Mouse (Mus musculus): Measurements from ENCODE around the gene Cwc27. TPM values are rescaled to one million over a fixed set of nuclear protein-coding genes. Genes with fewer than 3 reads are reported as not detected.

Cwc27 gene
- polyA plus RNA-seq (2014; fragmentation: Nextera tagmentation; extraction: Ambion mirVana): 19.2 and 24.1 TPM in 2 replicates

DNA sequence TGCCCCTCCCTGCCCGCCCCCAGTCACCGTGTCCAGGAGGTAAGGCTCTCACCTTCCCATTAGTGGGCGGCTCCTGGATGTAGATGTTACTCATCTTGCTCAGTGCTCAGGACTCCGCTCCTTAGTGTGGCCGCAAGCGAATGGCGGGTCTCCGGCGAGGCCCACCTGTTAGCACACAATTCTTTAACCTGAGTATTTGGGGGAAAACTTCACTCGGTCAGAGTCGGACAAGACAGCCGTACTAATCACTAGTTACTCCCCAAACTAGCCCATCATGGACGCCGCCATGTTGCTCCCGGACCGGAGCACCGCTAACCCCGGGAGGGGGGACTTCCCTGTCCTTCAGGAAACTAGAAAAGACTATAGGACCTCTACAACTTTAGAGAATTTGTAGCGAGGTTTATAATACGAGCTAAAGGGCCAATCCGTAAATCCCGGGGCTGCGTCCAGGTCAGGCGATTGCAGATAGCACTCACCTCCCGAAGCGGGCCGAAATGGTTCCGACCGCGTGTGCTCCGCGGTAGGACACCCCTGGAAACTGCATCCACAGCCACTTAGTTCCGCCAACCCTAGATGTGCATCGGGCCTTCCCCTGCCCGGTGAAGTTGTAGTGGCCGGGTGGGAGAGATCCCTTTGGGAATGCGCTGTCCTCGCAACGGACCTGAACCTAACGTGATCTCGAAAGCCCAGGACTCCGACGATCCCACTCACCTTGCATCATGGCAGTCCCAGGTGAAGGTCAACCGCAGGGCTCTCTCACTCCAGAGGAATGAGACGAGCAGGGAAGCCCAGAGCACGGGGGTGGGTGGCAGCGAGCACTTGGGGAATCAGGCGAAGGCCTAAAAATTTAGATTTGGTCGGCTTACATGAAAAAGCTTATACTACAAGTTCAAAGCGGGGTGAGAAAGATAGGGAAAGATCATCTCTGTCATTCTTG, at the start of gene Cwc27:
Gene Cwc27, minus strand, starts transcription at position 508 of the 937 bp plus-strand sequence.
- ATAC-seq (replicated peaks; ENCODE audit: insufficient number of reproducible peaks, low FRiP score, low TSS enrichment): peak; percentile 90
- Histone ChIP-seq H3K9me3 (replicated peaks; ENCODE audit: control insufficient read depth, low read length) (no peaks in the 10 kb centered on the region), H3K4me2 (peak within 1 kb of the TSS; percentile 60), H3K27me3 (ENCODE audit: control insufficient read depth, insufficient read depth, low read length) (no peaks in the 10 kb centered on the region), H3K4me1 (ENCODE audit: control insufficient read depth, insufficient read depth, low read length) (peaks cover 11% of the 10 kb centered on the region), H3K9ac (ENCODE audit: low read depth, low read length) (peak within 1 kb of the TSS; percentile 94), H3K36me3 (ENCODE audit: control insufficient read depth, insufficient read depth, low read length) (no peaks in the 10 kb centered on the region), H3K4me3 (ENCODE audit: low read depth, low read length) (peak within 1 kb of the TSS; percentile 88), H3K27ac (ENCODE audit: low read depth, low read length) (peak within 1 kb of the TSS; percentile 86)
- WGBS (ENCODE audit: insufficient replicate concordance): under 1% methylated on average over 50 of the region's 50 CpGs

DNA sequence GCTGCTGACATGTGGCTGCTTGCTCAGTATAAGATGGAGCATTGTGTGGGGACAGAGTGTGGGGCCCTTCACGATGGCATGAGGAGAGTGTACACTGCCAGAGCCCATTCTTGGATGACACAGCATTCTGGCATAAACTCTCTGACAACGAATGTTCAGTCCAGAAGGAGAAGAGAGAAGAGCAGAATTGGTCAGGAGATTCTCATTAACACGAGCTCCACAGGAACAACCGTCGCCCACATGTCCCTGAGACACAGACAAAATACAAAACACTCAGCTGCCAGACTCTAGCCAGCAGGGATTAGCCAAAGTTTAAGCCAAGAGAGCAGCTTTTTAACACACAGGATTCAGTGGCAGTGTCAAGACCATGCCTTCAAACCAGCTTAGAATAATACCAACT, 49.8 kb upstream of the Cwc27 start:
- no peak overlapping the region for H3K4me2 ChIP-seq
- H3K9ac ChIP-seq (ENCODE audit: low read depth, low read length): no peak overlapping the region
- H3K9me3 ChIP-seq (replicated peaks; ENCODE audit: control insufficient read depth, low read length): no peaks in the 10 kb centered on the region
- no peaks in the 10 kb centered on the region for H3K36me3 ChIP-seq (ENCODE audit: control insufficient read depth, insufficient read depth, low read length)
- H3K27ac ChIP-seq (ENCODE audit: low read depth, low read length): no peak overlapping the region
- 75% methylated on average over 5 of the region's 5 CpGs for WGBS (ENCODE audit: insufficient replicate concordance)
- no peak for ATAC-seq (replicated peaks; ENCODE audit: insufficient number of reproducible peaks, low FRiP score, low TSS enrichment)
- H3K4me1 ChIP-seq (ENCODE audit: control insufficient read depth, insufficient read depth, low read length): no peaks in the 10 kb centered on the region
- H3K4me3 ChIP-seq (ENCODE audit: low read depth, low read length): no peak overlapping the region
- H3K27me3 ChIP-seq (ENCODE audit: control insufficient read depth, insufficient read depth, low read length): peaks cover 9% of the 10 kb centered on the region; the same call in 1 of the 2 replicates

DNA sequence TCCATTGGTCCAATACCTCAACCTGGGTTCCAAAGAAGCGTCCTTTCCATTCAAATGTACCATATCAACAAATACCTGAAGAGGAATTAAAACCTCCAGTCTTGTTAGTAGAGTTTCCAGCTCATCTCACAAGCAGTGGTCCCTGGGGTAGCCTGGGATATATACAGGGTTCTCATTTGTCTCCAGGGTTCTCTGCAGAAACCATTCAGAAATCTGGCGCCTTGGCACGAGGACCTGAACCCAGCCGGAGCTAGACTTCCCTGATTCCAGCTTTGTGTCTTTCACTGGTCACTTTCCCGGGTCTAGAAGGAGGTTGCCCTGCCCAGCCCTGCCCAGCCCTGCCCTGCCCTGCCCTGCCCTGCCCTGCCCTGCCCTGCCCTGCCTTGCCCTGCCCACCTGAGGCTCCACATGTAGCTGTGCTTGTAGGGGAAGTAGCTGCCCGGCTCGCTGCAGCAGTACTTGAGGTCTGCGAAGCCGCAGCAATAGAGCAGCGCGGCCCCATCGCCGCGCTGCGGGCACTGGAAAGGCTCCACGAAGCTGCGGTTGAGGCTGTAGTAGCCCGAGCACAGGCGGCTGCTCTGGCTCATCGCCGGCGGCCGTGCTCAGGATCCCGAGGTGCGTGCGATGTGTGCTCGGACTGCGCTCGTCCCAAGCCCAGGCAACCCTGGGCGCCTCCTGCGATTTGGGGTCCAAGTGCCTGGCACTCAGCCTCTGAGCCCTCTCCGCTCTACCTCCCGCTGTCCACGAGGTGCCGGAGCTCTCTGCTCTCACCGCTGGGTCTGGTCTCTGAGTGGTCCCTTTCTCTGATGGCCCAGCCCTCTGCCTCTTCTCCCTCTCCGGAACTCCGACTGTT, 46.4 kb upstream of the Cwc27 start, which contains the start of gene Shisal2b:
Gene Shisal2b, minus strand, starts transcription at position 767 of the 853 bp plus-strand sequence.
- Histone ChIP-seq H3K4me2 (peak within 1 kb of the TSS; percentile 94), H3K36me3 (ENCODE audit: control insufficient read depth, insufficient read depth, low read length) (no peaks in the 10 kb centered on the region), H3K9ac (ENCODE audit: low read depth, low read length) (peak within 1 kb of the TSS; percentile 54), H3K4me3 (ENCODE audit: low read depth, low read length) (peak within 1 kb of the TSS; percentile 51), H3K27me3 (ENCODE audit: control insufficient read depth, insufficient read depth, low read length) (peaks cover 11% of the 10 kb centered on the region; the same call in 1 of the 2 replicates), H3K9me3 (replicated peaks; ENCODE audit: control insufficient read depth, low read length) (no peaks in the 10 kb centered on the region), H3K4me1 (ENCODE audit: control insufficient read depth, insufficient read depth, low read length) (no peaks in the 10 kb centered on the region), H3K27ac (ENCODE audit: low read depth, low read length) (no peak within 1 kb of the TSS)
- 5% methylated on average over 38 of the region's 38 CpGs for WGBS (ENCODE audit: insufficient replicate concordance)
- 0 out of 2 replicates have a peak, but pooled peaks have one; percentile 52 for ATAC-seq (replicated peaks; ENCODE audit: insufficient number of reproducible peaks, low FRiP score, low TSS enrichment)

DNA sequence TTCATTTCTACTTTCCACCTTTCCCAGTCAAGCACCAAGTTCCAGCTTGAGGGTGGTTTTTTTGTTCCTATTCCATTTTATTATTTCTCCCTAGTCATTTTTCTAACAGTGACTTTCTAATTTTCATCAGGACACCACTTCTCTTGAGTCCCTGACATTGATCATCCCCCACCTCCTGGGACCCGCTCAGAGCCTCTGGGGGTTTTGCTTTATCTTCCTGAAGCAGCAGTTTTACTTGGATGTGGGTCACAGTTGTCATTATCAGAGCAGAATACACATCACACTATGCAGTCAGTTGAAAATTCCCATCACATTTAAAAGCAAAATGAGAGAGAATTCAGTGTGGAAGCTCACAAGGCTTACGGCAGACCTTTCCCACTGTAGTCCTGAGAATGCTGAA, 36.7 kb upstream of the Cwc27 start:
- H3K36me3 ChIP-seq (ENCODE audit: control insufficient read depth, insufficient read depth, low read length): no peaks in the 10 kb centered on the region
- H3K27me3 ChIP-seq (ENCODE audit: control insufficient read depth, insufficient read depth, low read length): no peaks in the 10 kb centered on the region
- 73% methylated on average over 2 of the region's 2 CpGs for WGBS (ENCODE audit: insufficient replicate concordance)
- no peaks in the 10 kb centered on the region for H3K4me1 ChIP-seq (ENCODE audit: control insufficient read depth, insufficient read depth, low read length)
- H3K4me3 ChIP-seq (ENCODE audit: low read depth, low read length): no peak overlapping the region
- H3K27ac ChIP-seq (ENCODE audit: low read depth, low read length): no peak overlapping the region
- H3K9me3 ChIP-seq (replicated peaks; ENCODE audit: control insufficient read depth, low read length): no peaks in the 10 kb centered on the region
- no peak overlapping the region for H3K4me2 ChIP-seq
- H3K9ac ChIP-seq (ENCODE audit: low read depth, low read length): no peak overlapping the region
- ATAC-seq (replicated peaks; ENCODE audit: insufficient number of reproducible peaks, low FRiP score, low TSS enrichment): no peak

DNA sequence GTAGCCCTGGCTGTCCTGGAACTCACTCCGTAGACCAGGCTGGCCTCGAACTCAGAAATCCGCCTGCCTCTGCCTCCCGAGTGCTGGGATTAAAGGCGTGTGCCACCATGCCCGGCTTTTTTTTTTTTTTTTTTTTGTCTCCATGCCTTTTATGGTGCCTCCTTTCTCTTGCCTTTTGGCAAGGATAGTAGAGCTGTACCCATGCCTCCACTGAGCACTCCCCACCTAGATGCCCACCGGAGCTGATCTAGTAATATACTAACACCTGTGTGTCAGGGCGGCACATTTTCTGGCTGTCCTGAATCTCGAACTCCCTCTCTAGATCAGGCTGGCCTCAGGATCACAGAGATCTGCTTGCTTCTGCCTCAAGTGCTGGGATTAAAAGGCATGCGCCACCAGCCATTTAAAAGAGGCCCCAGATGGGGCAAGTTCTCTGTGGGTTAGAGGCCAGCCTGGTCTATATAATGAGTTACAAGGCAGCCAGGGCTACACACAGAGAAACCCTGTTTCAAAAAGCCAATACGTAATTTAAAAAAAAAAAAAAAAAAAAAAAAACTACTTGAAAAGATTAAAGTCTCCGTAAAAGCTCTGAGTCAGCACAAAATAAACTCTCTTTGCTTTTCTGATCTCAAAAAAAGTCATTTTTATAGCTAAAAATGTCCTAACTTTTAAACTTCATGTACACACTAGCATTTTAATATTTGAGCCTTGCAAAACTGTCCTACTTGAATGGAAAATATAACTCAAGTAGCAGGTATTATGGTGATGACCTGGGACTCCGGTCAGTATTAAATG, 26.6 kb upstream of the Cwc27 start:
- no peaks in the 10 kb centered on the region for H3K4me1 ChIP-seq (ENCODE audit: control insufficient read depth, insufficient read depth, low read length)
- 85% methylated on average over 10 of the region's 13 CpGs for WGBS (ENCODE audit: insufficient replicate concordance)

DNA sequence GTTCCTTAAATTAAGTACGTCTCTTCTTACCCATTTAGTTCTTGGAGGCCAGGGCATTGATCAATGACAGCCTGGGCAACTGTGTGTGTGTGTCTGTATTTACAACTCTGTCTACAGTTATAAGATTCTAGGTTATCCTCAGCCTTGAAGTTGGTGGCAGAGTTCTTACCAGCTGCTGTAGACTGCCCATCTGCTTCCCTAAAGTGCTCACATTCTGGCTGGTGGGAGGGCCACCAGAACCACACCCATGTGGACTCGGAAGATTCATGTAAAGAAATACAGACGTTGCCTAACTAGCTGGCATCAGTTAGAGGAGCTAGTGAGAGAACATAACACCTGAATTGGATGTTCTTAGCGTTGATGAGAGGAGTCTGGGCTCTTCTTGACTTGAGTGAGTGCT, 25.0 kb upstream of the Cwc27 start:
- Histone ChIP-seq H3K27ac (ENCODE audit: low read depth, low read length) (no peak overlapping the region), H3K36me3 (ENCODE audit: control insufficient read depth, insufficient read depth, low read length) (0 out of 2 replicates have a peak, but pooled peaks cover 2% of the 10 kb centered on the region), H3K4me1 (ENCODE audit: control insufficient read depth, insufficient read depth, low read length) (no peaks in the 10 kb centered on the region), H3K27me3 (ENCODE audit: control insufficient read depth, insufficient read depth, low read length) (no peaks in the 10 kb centered on the region), H3K9me3 (replicated peaks; ENCODE audit: control insufficient read depth, low read length) (no peaks in the 10 kb centered on the region), H3K4me3 (ENCODE audit: low read depth, low read length) (no peak overlapping the region), H3K4me2 (no peak overlapping the region), H3K9ac (ENCODE audit: low read depth, low read length) (no peak overlapping the region)
- no peak for ATAC-seq (replicated peaks; ENCODE audit: insufficient number of reproducible peaks, low FRiP score, low TSS enrichment)
- whole genome bisulfite sequencing (ENCODE audit: insufficient replicate concordance): 64% methylated on average over 4 of the region's 4 CpGs

More for the DNA sequence above, 26.6 kb upstream of the Cwc27 start:
- no peak overlapping the region for H3K4me3 ChIP-seq (ENCODE audit: low read depth, low read length)
- no peaks in the 10 kb centered on the region for H3K36me3 ChIP-seq (ENCODE audit: control insufficient read depth, insufficient read depth, low read length)
- H3K27me3 ChIP-seq (ENCODE audit: control insufficient read depth, insufficient read depth, low read length): no peaks in the 10 kb centered on the region
- no peaks in the 10 kb centered on the region for H3K9me3 ChIP-seq (replicated peaks; ENCODE audit: control insufficient read depth, low read length)
- no peak for ATAC-seq (replicated peaks; ENCODE audit: insufficient number of reproducible peaks, low FRiP score, low TSS enrichment)
- H3K27ac ChIP-seq (ENCODE audit: low read depth, low read length): no peak overlapping the region
- H3K9ac ChIP-seq (ENCODE audit: low read depth, low read length): no peak overlapping the region
- H3K4me2 ChIP-seq: no peak overlapping the region

DNA sequence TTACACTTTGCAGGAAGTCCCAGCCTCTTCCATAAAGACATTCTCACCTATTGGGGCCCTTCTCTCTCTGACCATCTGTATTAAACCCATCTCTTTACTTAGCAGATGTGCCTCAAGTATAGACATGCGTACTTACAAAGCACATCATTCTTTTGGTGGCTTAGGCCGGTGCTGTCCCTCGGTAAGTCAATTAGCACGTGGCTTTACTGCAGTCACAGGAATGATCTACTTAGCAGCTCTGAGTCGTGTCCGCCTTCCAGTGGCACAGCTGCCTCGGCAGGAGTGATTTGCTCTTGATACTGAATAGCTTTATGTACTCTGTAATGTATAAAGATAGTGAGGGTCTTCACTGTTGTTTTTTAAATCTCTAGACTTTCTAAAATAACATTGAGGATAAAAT, 20.7 kb upstream of the Cwc27 start:
- H3K9me3 ChIP-seq (replicated peaks; ENCODE audit: control insufficient read depth, low read length): no peaks in the 10 kb centered on the region
- H3K27ac ChIP-seq (ENCODE audit: low read depth, low read length): no peak overlapping the region
- WGBS (ENCODE audit: insufficient replicate concordance): 61% methylated on average over 7 of the region's 7 CpGs
- H3K4me3 ChIP-seq (ENCODE audit: low read depth, low read length): no peak overlapping the region
- ATAC-seq (replicated peaks; ENCODE audit: insufficient number of reproducible peaks, low FRiP score, low TSS enrichment): no peak
- 0 out of 2 replicates have a peak, but pooled peaks cover 6% of the 10 kb centered on the region for H3K36me3 ChIP-seq (ENCODE audit: control insufficient read depth, insufficient read depth, low read length)
- no peaks in the 10 kb centered on the region for H3K4me1 ChIP-seq (ENCODE audit: control insufficient read depth, insufficient read depth, low read length)
- no peak overlapping the region for H3K4me2 ChIP-seq
- no peaks in the 10 kb centered on the region for H3K27me3 ChIP-seq (ENCODE audit: control insufficient read depth, insufficient read depth, low read length)
- no peak overlapping the region for H3K9ac ChIP-seq (ENCODE audit: low read depth, low read length)

DNA sequence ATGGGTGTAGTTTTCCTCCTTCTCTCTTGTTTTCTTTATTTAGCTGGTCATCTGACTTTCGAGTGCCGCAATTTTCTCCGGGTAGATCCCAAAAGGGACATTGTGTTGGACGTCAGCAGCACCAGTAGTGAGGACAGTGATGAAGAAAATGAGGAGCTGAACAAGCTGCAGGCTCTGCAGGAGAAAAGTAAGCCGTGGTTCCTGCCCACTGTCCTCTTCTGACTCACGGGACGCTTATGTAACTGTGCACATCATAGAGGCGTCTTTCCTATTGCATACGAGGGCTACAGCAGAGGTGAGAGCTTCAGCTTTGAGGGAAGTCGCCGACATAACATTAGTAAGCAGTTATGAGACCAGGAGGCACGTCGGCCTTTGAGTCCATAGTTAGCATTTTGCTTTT, 15.9 kb upstream of the Cwc27 start:
- H3K9ac ChIP-seq (ENCODE audit: low read depth, low read length): no peak overlapping the region
- WGBS (ENCODE audit: insufficient replicate concordance): 89% methylated on average over 13 of the region's 13 CpGs
- H3K4me1 ChIP-seq (ENCODE audit: control insufficient read depth, insufficient read depth, low read length): no peaks in the 10 kb centered on the region
- no peaks in the 10 kb centered on the region for H3K27me3 ChIP-seq (ENCODE audit: control insufficient read depth, insufficient read depth, low read length)
- no peak overlapping the region for H3K4me3 ChIP-seq (ENCODE audit: low read depth, low read length)
- H3K9me3 ChIP-seq (replicated peaks; ENCODE audit: control insufficient read depth, low read length): no peaks in the 10 kb centered on the region; the same call in 1 of the 2 replicates
- H3K4me2 ChIP-seq: no peak overlapping the region
- no peak for ATAC-seq (replicated peaks; ENCODE audit: insufficient number of reproducible peaks, low FRiP score, low TSS enrichment)
- H3K27ac ChIP-seq (ENCODE audit: low read depth, low read length): no peak overlapping the region
- H3K36me3 ChIP-seq (ENCODE audit: control insufficient read depth, insufficient read depth, low read length): peaks cover 21% of the 10 kb centered on the region
